Mouse (Mus musculus): ENCODE data around the gene Rdm1.
A peak's percentile ranks its signal among the peaks of the same experiment; 100 is the strongest.
"Not testable (repeated sequence)": the region's sequence is repeated elsewhere in the genome, so short reads cannot be mapped to it uniquely, and the experiment has no call there.

Gene Rdm1

DNA sequence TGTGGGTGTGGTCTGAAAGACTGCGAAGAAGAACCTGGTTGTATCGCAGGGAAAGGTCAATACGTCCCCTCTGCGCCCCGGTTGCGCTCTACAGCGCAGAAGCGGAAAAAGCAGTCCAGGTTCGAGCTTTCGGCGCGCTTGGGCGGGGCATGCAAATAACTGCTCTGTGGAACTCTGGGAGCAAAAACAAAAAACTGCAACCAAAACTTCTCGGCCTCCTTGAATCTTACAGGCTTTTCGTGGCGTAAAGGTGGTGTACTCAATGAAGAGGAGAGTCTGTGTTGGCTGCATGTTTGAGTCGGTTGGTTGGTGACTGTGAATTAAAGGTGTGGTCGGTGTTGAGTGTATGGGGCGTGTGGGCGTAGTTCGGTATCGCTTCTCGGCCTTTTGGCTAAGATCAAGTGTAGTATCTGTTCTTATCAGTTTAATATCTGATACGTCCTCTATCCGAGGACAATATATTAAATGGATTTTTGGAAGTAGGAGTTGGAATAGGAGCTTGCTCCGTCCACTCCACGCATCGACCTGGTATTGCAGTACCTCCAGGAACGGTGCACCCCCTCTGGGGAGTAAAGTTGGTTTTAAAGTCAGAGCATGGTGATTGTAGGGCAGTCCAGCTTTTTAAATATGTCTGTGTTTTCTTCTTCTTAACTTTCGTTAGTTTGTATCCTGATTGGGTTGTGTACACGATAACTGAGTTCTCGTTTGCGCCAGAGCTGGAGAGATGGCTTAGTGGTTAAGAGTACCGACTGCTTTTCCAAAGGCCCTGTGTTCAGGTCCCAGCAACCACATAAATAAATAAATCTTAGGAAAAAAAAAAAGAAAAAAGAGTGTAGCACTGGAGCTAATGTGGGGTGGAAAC, at the start of gene Rdm1:
Gene Rdm1 (plus strand): TSS at position 201 of the 862 bp plus-strand sequence.
- DNase-seq (ENCODE audit: inconsistent age in 2 of 2, low spot score in 1 of 2), result peak; percentile 88 to 95

DNA sequence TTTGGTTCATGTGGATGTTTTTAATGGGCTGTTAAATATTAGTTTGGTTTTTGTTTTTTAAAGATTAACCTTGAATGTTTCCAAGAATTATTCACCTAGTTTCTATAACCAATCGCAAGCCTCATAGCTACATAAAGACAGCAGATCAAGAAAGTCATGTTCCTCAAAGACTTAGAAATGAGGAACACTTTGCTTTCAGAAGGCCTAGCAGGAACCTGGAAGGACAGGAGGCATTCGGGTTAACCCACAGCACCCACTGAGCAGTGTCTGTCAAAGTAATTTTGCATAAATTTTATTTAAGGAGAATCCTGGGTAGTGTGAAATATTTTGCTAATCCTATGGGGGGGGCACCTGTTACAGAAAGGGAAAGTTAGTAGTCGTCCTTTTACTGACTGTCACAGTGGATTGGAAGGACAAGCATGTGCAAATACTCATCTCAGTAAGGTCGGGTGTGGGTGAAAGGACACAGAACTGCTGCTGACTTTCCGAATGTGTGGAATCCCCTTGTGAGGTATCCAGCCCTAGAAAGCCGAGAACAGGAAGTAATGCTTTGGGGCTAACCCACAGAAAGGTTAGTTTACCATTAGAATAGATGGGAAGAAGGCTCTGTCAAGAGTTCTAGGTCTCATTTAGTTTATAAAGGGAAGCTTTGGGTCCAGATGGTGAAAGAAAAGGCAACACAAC, 45.8 kb upstream of the Rdm1 start:
- no peak for DNase-seq (ENCODE audit: inconsistent age in 2 of 2, low spot score in 1 of 2)

DNA sequence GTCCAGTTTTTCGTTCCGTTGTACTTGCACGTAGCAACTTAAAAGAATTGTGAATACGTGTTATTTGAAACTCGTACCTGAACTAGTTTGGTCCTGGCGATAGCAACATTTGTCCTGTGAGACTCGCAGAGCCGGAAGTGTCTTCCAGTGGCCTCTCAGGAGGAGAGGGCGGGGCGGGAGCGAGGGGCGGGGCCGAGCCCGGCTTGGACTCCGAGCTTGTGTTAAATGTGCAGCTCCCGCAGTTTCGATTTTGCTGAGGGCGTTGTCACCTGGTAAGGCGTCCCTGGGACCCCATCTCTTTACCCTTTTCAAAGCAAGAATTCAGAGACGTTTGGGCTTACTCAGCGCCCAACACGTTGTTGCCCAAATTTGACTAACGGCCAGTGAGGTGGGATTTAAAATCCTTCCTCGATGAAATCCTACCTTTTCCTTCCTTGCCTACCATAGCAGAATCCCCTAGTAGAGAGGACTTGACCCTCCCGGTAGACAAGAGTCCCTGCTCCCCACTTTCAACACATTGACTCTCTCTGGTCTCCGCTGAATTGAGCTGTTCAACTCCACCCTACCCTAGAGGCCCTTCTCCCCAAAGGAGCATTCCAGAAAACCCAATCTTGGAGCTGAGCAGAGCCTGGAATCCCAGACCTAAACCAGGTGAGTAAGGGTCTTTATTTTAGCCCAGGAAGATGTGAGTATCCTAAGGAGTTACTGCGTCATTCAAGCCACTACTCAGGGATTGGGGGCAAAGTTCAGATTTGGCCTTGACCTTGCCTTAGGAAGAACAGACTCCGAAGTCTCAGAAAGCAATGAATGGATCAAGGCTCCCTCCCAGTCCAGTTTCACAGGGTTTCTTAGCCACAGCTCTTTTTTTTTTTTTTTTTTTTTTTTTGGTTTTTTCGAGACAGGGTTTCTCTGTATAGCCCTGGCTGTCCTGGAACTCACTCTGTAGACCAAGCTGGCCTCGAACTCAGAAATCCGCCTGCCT, 44.6 kb upstream of the Rdm1 start, which contains the start of gene Tmem106a:
Gene Tmem106a (plus strand): TSS at position 189 of the 982 bp plus-strand sequence.
- peak; percentile 76 to 93 for DNase-seq (ENCODE audit: inconsistent age in 2 of 2, low spot score in 1 of 2)

- DNase-seq (ENCODE audit: inconsistent age in 2 of 2, low spot score in 1 of 2), result no peak
Measured at GRCm38 (mm10) chr11:101583205-101583604, 43.8 kb upstream of the Rdm1 start.

DNA sequence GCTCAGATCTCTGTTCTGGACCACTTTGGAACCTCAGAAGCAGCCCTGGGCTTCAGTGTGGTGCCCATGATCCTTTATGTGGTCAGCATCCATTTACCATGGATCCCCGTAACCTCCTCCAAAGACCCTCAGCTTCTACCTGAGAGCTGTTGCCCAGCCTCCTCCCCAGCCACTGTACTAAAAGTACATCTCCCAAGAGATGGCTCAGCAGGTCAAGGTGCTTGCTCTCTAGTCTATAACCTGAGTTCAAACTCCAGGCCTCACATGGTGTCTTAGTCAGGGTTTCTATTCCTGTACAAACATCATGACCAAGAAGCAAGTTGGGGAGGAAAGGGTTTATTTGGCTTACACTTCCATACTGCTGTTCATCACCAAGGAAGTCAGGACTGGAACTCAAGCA, 42.0 kb upstream of the Rdm1 start:
- DNase-seq (ENCODE audit: inconsistent age in 2 of 2, low spot score in 1 of 2), result not testable (repeated sequence)

GRCm38 (mm10) chr11:101585805-101586204, 41.2 kb upstream of the Rdm1 start:
- no peak for DNase-seq (ENCODE audit: inconsistent age in 2 of 2, low spot score in 1 of 2)

GRCm38 (mm10) chr11:101587676-101588075, 39.3 kb upstream of the Rdm1 start:
- DNase-seq (ENCODE audit: inconsistent age in 2 of 2, low spot score in 1 of 2), result no peak

DNA sequence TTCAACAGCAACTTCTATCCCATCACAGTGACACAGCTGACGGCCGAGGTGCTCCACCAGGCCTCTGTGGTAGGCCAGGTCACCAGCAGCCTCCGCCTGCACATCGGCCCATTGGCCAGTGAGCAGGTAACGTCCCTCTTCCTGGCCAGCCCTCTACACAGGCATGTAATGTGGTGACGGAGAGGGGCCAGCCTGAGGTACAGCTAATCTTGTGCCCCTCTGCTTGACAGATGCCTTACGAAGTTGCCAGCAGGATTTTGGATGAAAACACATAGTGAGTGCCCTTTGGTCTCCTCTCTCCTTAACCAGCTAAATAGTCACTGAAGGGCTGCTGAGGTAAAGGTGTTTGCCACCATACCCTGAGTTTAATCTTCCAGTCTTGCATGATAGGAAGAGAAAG, 38.1 kb upstream of the Rdm1 start:
- no peak for DNase-seq (ENCODE audit: inconsistent age in 2 of 2, low spot score in 1 of 2)

DNA sequence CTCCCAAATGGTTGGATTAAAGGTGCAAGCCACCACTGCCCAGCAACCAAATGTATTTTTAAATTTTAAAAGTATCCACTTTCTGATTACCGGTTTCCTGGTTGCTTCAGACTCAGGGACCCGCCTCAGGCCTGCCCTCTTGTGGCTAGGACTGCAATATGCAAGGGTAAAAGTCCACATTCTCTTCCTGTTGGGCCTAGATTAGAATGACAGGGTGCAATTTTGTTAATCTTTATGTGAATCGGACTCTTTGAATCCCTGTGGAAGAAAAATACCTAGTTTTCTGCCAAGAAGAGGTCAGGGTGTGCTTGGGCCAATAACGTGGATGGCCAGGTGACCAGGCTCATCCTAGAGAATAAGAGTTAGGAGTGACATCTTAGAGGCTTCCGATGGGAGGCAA, 37.6 kb upstream of the Rdm1 start:
- peak; percentile 40 to 76 for DNase-seq (ENCODE audit: inconsistent age in 2 of 2, low spot score in 1 of 2)

GRCm38 (mm10) chr11:101589989-101590624, 36.9 kb upstream of the Rdm1 start:
- DNase-seq (ENCODE audit: inconsistent age in 2 of 2, low spot score in 1 of 2), result no peak

DNA sequence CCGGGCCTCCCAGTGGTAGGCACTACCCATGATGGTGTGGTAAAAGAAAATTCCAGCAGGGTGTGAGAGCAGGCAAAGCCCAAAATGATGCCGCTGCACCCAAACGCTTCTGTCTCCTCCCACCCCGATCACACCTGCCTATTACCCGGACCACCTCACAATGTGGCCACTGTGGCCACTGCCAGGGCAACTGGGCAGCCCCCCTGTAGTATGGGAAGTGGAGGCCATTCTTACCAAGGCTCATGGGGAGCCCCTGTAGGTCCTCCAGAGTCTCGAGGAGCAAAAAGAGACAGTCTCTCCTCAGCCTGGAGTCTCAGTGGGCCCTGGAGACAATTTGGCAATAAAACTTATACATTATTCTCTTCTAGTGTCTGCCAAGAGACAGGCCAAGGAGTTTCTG, 27.8 kb upstream of the Rdm1 start, which contains the start of gene Gm11634:
Gene Gm11634 (minus strand): TSS at position 101 of the 400 bp plus-strand sequence.
- DNase-seq (ENCODE audit: inconsistent age in 2 of 2, low spot score in 1 of 2), result no peak

DNA sequence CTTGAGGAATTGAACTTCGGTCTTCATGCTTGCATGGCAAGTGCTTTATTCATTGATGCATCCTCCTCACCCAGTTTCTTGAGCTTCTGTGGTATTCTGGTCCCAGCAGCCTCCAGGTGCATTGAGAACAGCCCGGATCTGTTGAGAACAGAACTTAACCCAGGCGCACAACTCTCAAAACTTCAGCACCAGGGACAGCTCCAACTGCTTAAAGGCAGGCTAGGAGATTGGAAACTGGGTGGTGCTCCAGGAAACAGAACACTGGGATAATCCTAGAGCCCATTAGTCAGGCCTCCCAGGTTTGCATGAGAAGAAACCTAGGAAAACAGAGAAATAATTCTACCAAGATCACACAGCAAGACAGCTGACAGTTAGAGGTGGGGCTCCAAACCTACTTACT, 24.5 kb upstream of the Rdm1 start:
- peak; percentile 57 to 84 for DNase-seq (ENCODE audit: inconsistent age in 2 of 2, low spot score in 1 of 2)

- no peak for DNase-seq (ENCODE audit: inconsistent age in 2 of 2, low spot score in 1 of 2)
Measured at GRCm38 (mm10) chr11:101604116-101604515, 22.9 kb upstream of the Rdm1 start.

DNA sequence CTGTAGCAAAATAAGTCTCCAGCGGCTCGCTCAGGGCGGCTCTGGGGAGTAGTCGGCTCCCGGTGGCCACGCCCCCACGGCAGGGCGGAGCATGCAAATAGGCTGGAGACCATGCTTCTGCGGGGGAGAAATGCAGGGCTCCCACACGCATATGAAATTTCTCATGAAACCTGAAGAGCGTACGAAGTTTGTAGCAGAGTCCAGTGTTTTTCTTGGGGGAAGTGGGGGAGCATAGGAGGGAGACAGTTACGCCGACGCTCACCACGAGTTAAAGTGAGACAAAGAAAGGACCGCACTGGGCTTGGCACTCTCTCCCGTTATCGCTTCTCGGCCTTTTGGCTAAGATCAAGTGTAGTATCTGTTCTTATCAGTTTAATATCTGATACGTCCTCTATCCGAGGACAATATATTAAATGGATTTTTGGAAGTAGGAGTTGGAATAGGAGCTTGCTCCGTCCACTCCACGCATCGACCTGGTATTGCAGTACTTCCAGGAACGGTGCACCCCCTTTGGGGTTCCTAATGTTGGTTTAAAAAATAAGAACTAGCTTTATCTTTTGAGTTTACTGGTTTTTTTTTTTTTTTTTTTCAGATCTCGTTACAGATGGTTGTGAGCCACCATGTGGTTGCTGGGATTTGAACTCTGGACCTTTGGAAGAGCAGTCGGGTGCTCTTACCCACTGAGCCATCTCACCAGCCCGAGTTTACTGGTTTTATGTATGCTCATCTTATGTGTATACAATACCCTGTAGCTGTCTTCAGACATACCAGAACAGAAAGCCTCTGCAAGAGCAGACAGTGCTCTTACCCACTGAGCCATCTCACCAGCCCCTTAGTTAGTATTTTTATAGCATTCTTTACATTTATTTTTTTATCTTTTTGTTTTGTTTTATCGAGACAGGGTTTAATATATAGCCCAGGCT, 22.2 kb upstream of the Rdm1 start:
- peak; percentile 77 to 92 for DNase-seq (ENCODE audit: inconsistent age in 2 of 2, low spot score in 1 of 2)

DNA sequence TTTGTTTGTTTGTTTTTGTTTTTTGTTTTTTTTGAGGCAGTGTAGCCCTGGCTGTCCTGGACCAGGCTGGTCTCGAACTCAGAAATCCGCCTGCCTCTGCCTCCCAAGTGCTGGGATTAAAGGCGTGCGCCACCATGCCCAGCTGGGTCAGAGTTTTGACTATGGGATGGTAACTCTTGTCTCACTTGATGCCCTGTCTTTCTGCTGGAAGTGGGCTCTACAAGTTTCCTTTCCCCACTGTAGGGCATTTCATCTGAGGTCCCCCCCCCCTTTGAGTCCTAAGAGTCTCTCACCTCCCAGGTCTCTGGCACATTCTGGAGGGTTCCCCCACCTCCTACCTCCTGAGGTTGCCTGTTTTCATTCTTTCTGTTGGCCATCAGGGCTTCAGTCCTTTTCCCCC, 19.9 kb upstream of the Rdm1 start:
- DNase-seq (ENCODE audit: inconsistent age in 2 of 2, low spot score in 1 of 2), result not testable (repeated sequence)

GRCm38 (mm10) chr11:101610445-101610844, 16.6 kb upstream of the Rdm1 start:
- DNase-seq (ENCODE audit: inconsistent age in 2 of 2, low spot score in 1 of 2), result no peak

DNA sequence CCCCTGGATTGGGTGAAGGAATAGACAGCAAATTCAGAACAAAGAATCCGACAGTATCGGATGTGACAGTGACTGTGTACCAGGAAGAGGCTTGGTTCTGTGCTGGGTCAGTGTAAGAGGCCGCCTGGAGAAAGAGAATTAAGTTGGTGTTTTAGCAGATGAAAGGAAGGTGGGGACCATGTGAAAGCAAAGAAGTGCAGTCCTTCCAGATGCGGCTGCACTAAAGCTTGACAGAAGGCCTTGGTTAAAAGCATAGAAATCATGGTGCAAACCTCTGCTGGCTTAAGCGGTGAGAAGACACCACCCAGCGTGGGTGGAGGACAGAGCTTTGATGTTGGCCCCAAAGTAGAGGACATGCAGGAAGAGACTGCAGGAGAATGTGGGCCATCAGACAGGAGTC, 13.4 kb upstream of the Rdm1 start:
- no peak for DNase-seq (ENCODE audit: inconsistent age in 2 of 2, low spot score in 1 of 2)

DNA sequence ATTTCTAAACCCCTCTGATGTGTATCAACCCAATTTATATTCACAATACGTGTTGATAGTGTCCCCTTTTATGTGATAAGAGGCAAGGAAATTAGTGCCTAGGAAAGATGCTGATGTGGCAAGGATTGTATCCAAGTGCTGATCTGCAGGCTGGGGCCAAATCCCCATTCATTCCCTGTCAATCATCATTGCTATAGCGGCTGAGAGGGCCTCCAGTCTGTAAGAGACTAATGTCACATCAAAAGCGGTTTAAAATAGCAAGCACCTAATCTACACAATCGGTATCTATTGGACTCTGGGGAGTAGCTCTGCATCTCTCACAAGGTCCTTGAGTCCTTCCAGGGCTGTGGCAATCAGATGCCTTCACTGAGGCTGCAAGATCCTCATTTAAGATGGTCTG, 12.9 kb upstream of the Rdm1 start:
- no peak for DNase-seq (ENCODE audit: inconsistent age in 2 of 2, low spot score in 1 of 2)

GRCm38 (mm10) chr11:101615380-101615779, 11.6 kb upstream of the Rdm1 start:
- DNase-seq (ENCODE audit: inconsistent age in 2 of 2, low spot score in 1 of 2), result no peak

Data from adrenal gland, adult (tissue).